Mouse (Mus musculus) heart, embryonic 14.5 days (tissue): ENCODE measurements around the gene Ica1l. TPM values are rescaled to one million over a fixed set of nuclear protein-coding genes. Genes with fewer than 3 reads are reported as not detected.

Experiments
- polyA plus RNA-seq: library from polyadenylated mRNA; unstranded; fragments of >200 nt; fragmentation: Nextera tagmentation; extraction: Ambion mirVana; gene quantifications from 2 replicates; pipeline ENCODE4 v1.2.1, GENCODE M21; 2014

Ica1l gene
- polyA plus RNA-seq, 1 experiment from 2014 or later = 0.16 TPM

Other genes starting within 250 kb of the Ica1l start
- 6.5 and 6.8 TPM in 2 replicates for gene Fam117b, start 130.2 kb downstream of the Ica1l start, polyA plus RNA-seq
- gene Carf, start 55.1 kb upstream of the Ica1l start, polyA plus RNA-seq = 6.4 and 6.5 TPM in 2 replicates
- gene Wdr12, start 55.5 kb upstream of the Ica1l start, polyA plus RNA-seq = 26.8 and 29.5 TPM in 2 replicates
- gene Nbeal1, start 137.4 kb upstream of the Ica1l start, polyA plus RNA-seq = 12.3 and 12.6 TPM in 2 replicates